Mouse (Mus musculus) testis, adult 2 months (tissue): ENCODE measurements around the gene Lhfpl5. TPM values are rescaled to one million over a fixed set of nuclear protein-coding genes. Genes with fewer than 3 reads are reported as not detected.

Experiments used
- H3K27ac ChIP-seq: fragments of 200-500 bp; 2 replicates; pipeline ENCODE4 v1.5.1; 2012; ENCODE audit warnings: low read depth, low read length; ENCODE audit not compliant: control insufficient read depth, insufficient read depth
- H3K27me3 ChIP-seq: fragments of 200-500 bp; 2 replicates; pipeline ENCODE4 v1.6.1; 2012; ENCODE audit warnings: mild to moderate bottlenecking, low read length, moderate library complexity; ENCODE audit not compliant: control insufficient read depth, insufficient read depth
- H3K36me3 ChIP-seq: fragments of 200-500 bp; 2 replicates; pipeline ENCODE4 v1.6.1; 2012; ENCODE audit warnings: mild to moderate bottlenecking, low read length; ENCODE audit not compliant: control insufficient read depth, insufficient read depth
- H3K4me1 ChIP-seq: fragments of 200-500 bp; 2 replicates; pipeline ENCODE4 v1.6.1; 2012; ENCODE audit warnings: low read length; ENCODE audit not compliant: control insufficient read depth, insufficient read depth
- H3K4me3 ChIP-seq: fragments of 200-500 bp; 2 replicates; pipeline ENCODE4 v1.5.1; 2012; ENCODE audit warnings: low read depth, mild to moderate bottlenecking, low read length, moderate library complexity, mixed read lengths; ENCODE audit not compliant: control insufficient read depth
- CTCF ChIP-seq: fragments of 200-500 bp; IDR thresholded peaks from 2 replicates; pipeline ENCODE4 v1.5.1; 2012; ENCODE audit warnings: low read depth, mild to moderate bottlenecking, inconsistent platforms, low read length, moderate library complexity; ENCODE audit not compliant: control insufficient read depth, insufficient read depth, insufficient replicate concordance
- POLR2A ChIP-seq: fragments of 200-500 bp; IDR thresholded peaks from 2 replicates; pipeline ENCODE4 v1.6.1; 2012; ENCODE audit warnings: low read depth, mild to moderate bottlenecking, inconsistent platforms, low read length, moderate library complexity; ENCODE audit not compliant: control insufficient read depth
- polyA plus RNA-seq: library from polyadenylated mRNA; depleted of rRNA; stranded (reverse); fragments of >200 nt; gene quantifications from 2 replicates; pipeline ENCODE4 v1.2.3, GENCODE M21; 2012; rRNA removed

Gene Lhfpl5
- polyA plus RNA-seq, 1 experiment = 0.10 TPM

GRCm38 (mm10) chr17:28628248-28629124 lies 53.0 kb downstream of the Lhfpl5 start:
- Histone ChIP-seq H3K4me1 (no peaks in the 10 kb centered on the region), H3K27me3 (no peaks in the 10 kb centered on the region)

GRCm38 (mm10) chr17:28629125-28629524 lies 53.7 kb downstream of the Lhfpl5 start:
- Histone ChIP-seq H3K36me3 (no peaks in the 10 kb centered on the region), H3K4me1 (no peaks in the 10 kb centered on the region), H3K27me3 (no peaks in the 10 kb centered on the region), H3K4me3 (no peak overlapping the region), H3K27ac (no peak overlapping the region)
- TF ChIP-seq CTCF (no peak), POLR2A (no peak)

More at GRCm38 (mm10) chr17:28628248-28629124, 53.0 kb downstream of the Lhfpl5 start:
- Histone ChIP-seq H3K36me3 (no peaks in the 10 kb centered on the region), H3K27ac (no peak overlapping the region), H3K4me3 (no peak overlapping the region)
- TF ChIP-seq CTCF = no peak
- no peak for TF ChIP-seq POLR2A

Other genes starting within 250 kb of the Lhfpl5 start
- gene Rpl10a, start 247.2 kb upstream of the Lhfpl5 start, polyA plus RNA-seq = 444 and 603 TPM in 2 replicates
- gene Tead3, start 224.8 kb upstream of the Lhfpl5 start, polyA plus RNA-seq = 3.2 and 4.3 TPM in 2 replicates
- gene Tulp1, start 210.4 kb upstream of the Lhfpl5 start, polyA plus RNA-seq = 0.12 and 0.36 TPM in 2 replicates
- gene Fkbp5, start 58.1 kb upstream of the Lhfpl5 start, polyA plus RNA-seq = 19.8 and 22.7 TPM in 2 replicates
- 513 and 515 TPM in 2 replicates for gene Armc12, start 44.8 kb upstream of the Lhfpl5 start, polyA plus RNA-seq
- not detected in 2 replicates for gene Clpsl2, start 26.2 kb upstream of the Lhfpl5 start, polyA plus RNA-seq
- gene Clps, start 14.9 kb upstream of the Lhfpl5 start, polyA plus RNA-seq = 2.5 and 4.1 TPM in 2 replicates
- 167 and 171 TPM in 2 replicates for gene Srpk1, start 47.1 kb downstream of the Lhfpl5 start, polyA plus RNA-seq
- gene Slc26a8, start 114.6 kb downstream of the Lhfpl5 start, polyA plus RNA-seq = 170 and 188 TPM in 2 replicates
- gene Mapk14, start 115.7 kb downstream of the Lhfpl5 start, polyA plus RNA-seq = 10.9 and 14.2 TPM in 2 replicates
- not detected in 2 replicates for gene AC170998.1, start 150.4 kb downstream of the Lhfpl5 start, polyA plus RNA-seq
- gene Mapk13, start 193.7 kb downstream of the Lhfpl5 start, polyA plus RNA-seq = 2.1 and 2.8 TPM in 2 replicates
- gene Brpf3, start 225.4 kb downstream of the Lhfpl5 start, polyA plus RNA-seq = 134 and 137 TPM in 2 replicates